Mouse (Mus musculus) hindbrain, embryonic 11.5 days (tissue): Measurements from ENCODE around the gene Tasp1. TPM values are rescaled to one million over a fixed set of nuclear protein-coding genes. Genes with fewer than 3 reads are reported as not detected.
"Not testable (repeated sequence)": the region's sequence is repeated elsewhere in the genome, so short reads cannot be mapped to it uniquely, and the experiment has no call there.

ENCODE experiments used
- ATAC-seq: fragments of 200-750 bp; cut with Nextera tagmentation; 2 replicates; pipeline ENCODE4 v1.8.0; 2017; ENCODE audit warnings: mild to moderate bottlenecking, moderate TSS enrichment, moderate library complexity; ENCODE audit not compliant: low FRiP score
- DNase-seq: peaks from one replicate; pipeline ENCODE4 v3.0.0-alpha.2; 2015; ENCODE audit warnings: low spot score
- H3K27ac ChIP-seq: fragments of 300-500 bp; sonication (generic); 2 replicates; pipeline ENCODE4 v1.5.1; 2014; ENCODE audit warnings: mild to moderate bottlenecking, low read depth, low read length
- H3K27me3 ChIP-seq: fragments of 300-500 bp; sonication (generic); 2 replicates; pipeline ENCODE4 v1.6.1; 2014; ENCODE audit warnings: mild to moderate bottlenecking, low read length, moderate library complexity, mixed read lengths; ENCODE audit not compliant: control insufficient read depth, insufficient read depth
- H3K36me3 ChIP-seq: fragments of 300-500 bp; sonication (generic); 2 replicates; pipeline ENCODE4 v1.6.1; 2014; ENCODE audit warnings: mild to moderate bottlenecking, low read length, moderate library complexity, mixed read lengths; ENCODE audit not compliant: control insufficient read depth, insufficient read depth
- H3K4me1 ChIP-seq: fragments of 300-500 bp; sonication (generic); replicated peaks from 2 replicates; pipeline ENCODE4 v1.6.1; 2014; ENCODE audit warnings: low read length, mixed read lengths; ENCODE audit not compliant: control insufficient read depth, insufficient read depth
- H3K4me2 ChIP-seq: fragments of 300-500 bp; sonication (generic); replicated peaks from 2 replicates; pipeline ENCODE4 v1.6.1; 2014; ENCODE audit warnings: mild to moderate bottlenecking, low read depth, low read length
- H3K4me3 ChIP-seq: fragments of 300-500 bp; sonication (generic); 2 replicates; pipeline ENCODE4 v1.5.1; 2014; ENCODE audit warnings: low read depth, low read length
- H3K9ac ChIP-seq: fragments of 300-500 bp; sonication (generic); 2 replicates; pipeline ENCODE4 v1.6.1; 2014; ENCODE audit warnings: low read depth, low read length
- H3K9me3 ChIP-seq: fragments of 300-500 bp; sonication (generic); 2 replicates; pipeline ENCODE4 v1.6.1; 2016; ENCODE audit warnings: low read length; ENCODE audit not compliant: control insufficient read depth
- WGBS: fragments of 180-500 bp; shearing (Covaris S2); extraction: QIAGEN DNeasy Blood & Tissue Kit; methylation state at CpG from one replicate; pipeline ENCODE4 v1.1.7; 2014; 5-methylcytosine and 5-hydroxymethylcytosine counted together
- polyA plus RNA-seq: library from polyadenylated mRNA; unstranded; fragments of >200 nt; fragmentation: Nextera tagmentation; extraction: Ambion mirVana; gene quantifications from 2 replicates; pipeline ENCODE4 v1.2.1, GENCODE M21; 2014

Tasp1 gene
- polyA plus RNA-seq, 1 experiment from 2014 or later, result 18.9 TPM

GRCm38 (mm10) chr2:140096034-140096433 is 29.4 kb upstream of the Tasp1 start:
- H3K4me1 ChIP-seq, result no peaks in the 10 kb centered on the region
- no peaks in the 10 kb centered on the region for H3K27me3 ChIP-seq
- no peak overlapping the region for H3K4me2 ChIP-seq
- no peaks in the 10 kb centered on the region for H3K36me3 ChIP-seq
- H3K9me3 ChIP-seq, result no peaks in the 10 kb centered on the region
- WGBS, result 86% methylated on average over 5 of the region's 5 CpGs
- H3K9ac ChIP-seq, result no peak overlapping the region
- DNase-seq (no peak), ATAC-seq (no peak)
- no peak overlapping the region for H3K27ac ChIP-seq
- H3K4me3 ChIP-seq, result no peak overlapping the region

- DNase-seq (no peak), ATAC-seq (no peak)
- H3K36me3 ChIP-seq, result no peaks in the 10 kb centered on the region
- H3K9me3 ChIP-seq, result no peaks in the 10 kb centered on the region
- H3K9ac ChIP-seq, result no peak overlapping the region
- no peaks in the 10 kb centered on the region for H3K27me3 ChIP-seq
- H3K4me2 ChIP-seq, result no peak overlapping the region
- WGBS, result 92% methylated on average over 5 of the region's 5 CpGs
- no peak overlapping the region for H3K27ac ChIP-seq
- no peak overlapping the region for H3K4me3 ChIP-seq
- no peaks in the 10 kb centered on the region for H3K4me1 ChIP-seq
Measured at GRCm38 (mm10) chr2:140093433-140093832, 26.8 kb upstream of the Tasp1 start.

GRCm38 (mm10) chr2:140084245-140084644 is 17.6 kb upstream of the Tasp1 start:
- Histone ChIP-seq H3K4me3 (no peak overlapping the region), H3K9ac (no peak overlapping the region), H3K4me1 (no peaks in the 10 kb centered on the region), H3K4me2 (no peak overlapping the region), H3K27me3 (no peaks in the 10 kb centered on the region), H3K36me3 (no peaks in the 10 kb centered on the region), H3K27ac (no peak overlapping the region), H3K9me3 (no peaks in the 10 kb centered on the region)
- ATAC-seq (no peak), DNase-seq (no peak)
- WGBS, result 93% methylated on average over 7 of the region's 7 CpGs

GRCm38 (mm10) chr2:140080747-140081577 is 14.4 kb upstream of the Tasp1 start:
- H3K27me3 ChIP-seq, result no peaks in the 10 kb centered on the region
- no peak overlapping the region for H3K27ac ChIP-seq
- WGBS, result 89% methylated on average over 11 of the region's 11 CpGs
- ATAC-seq (no peak), DNase-seq (no peak)
- no peaks in the 10 kb centered on the region for H3K9me3 ChIP-seq
- no peaks in the 10 kb centered on the region for H3K4me1 ChIP-seq
- no peak overlapping the region for H3K4me3 ChIP-seq
- H3K4me2 ChIP-seq, result no peak overlapping the region
- H3K36me3 ChIP-seq, result no peaks in the 10 kb centered on the region
- H3K9ac ChIP-seq, result no peak overlapping the region

GRCm38 (mm10) chr2:140079284-140079683 is 12.7 kb upstream of the Tasp1 start:
- not testable (repeated sequence) for H3K27ac ChIP-seq, H3K9ac ChIP-seq, H3K36me3 ChIP-seq, H3K4me2 ChIP-seq, H3K27me3 ChIP-seq, ATAC-seq, DNase-seq, H3K4me1 ChIP-seq, H3K4me3 ChIP-seq, H3K9me3 ChIP-seq

GRCm38 (mm10) chr2:140078600-140079280 is 12.1 kb upstream of the Tasp1 start:
- no peak for ATAC-seq
- H3K27ac ChIP-seq, result no peak overlapping the region
- 55% methylated on average over 6 of the region's 6 CpGs for WGBS

GRCm38 (mm10) chr2:140077476-140077875 is 10.9 kb upstream of the Tasp1 start:
- 26% methylated on average over 1 of the region's 1 CpGs for WGBS
- no peak for DNase-seq
- no peaks in the 10 kb centered on the region for H3K9me3 ChIP-seq

More at GRCm38 (mm10) chr2:140078600-140079280, 12.1 kb upstream of the Tasp1 start:
- Histone ChIP-seq H3K4me1 (no peaks in the 10 kb centered on the region), H3K9ac (no peak overlapping the region), H3K4me2 (no peak overlapping the region), H3K27me3 (no peaks in the 10 kb centered on the region), H3K4me3 (no peak overlapping the region), H3K9me3 (no peaks in the 10 kb centered on the region), H3K36me3 (no peaks in the 10 kb centered on the region)
- no peak for DNase-seq

GRCm38 (mm10) chr2:140075150-140075549 is 8.5 kb upstream of the Tasp1 start:
- no peaks in the 10 kb centered on the region for H3K36me3 ChIP-seq
- H3K9ac ChIP-seq, result no peak overlapping the region
- ATAC-seq, result no peak
- H3K9me3 ChIP-seq, result no peaks in the 10 kb centered on the region
- 76% methylated on average over 3 of the region's 3 CpGs for WGBS
- no peaks in the 10 kb centered on the region for H3K4me1 ChIP-seq
- H3K27me3 ChIP-seq, result no peaks in the 10 kb centered on the region
- no peak for DNase-seq
- no peak overlapping the region for H3K27ac ChIP-seq
- no peak overlapping the region for H3K4me2 ChIP-seq
- no peak overlapping the region for H3K4me3 ChIP-seq

More at GRCm38 (mm10) chr2:140077476-140077875, 10.9 kb upstream of the Tasp1 start:
- no peak overlapping the region for H3K9ac ChIP-seq
- no peaks in the 10 kb centered on the region for H3K4me1 ChIP-seq
- no peaks in the 10 kb centered on the region for H3K36me3 ChIP-seq
- no peak overlapping the region for H3K27ac ChIP-seq
- no peaks in the 10 kb centered on the region for H3K27me3 ChIP-seq
- no peak for ATAC-seq
- H3K4me3 ChIP-seq, result no peak overlapping the region
- H3K4me2 ChIP-seq, result no peak overlapping the region

GRCm38 (mm10) chr2:140067516-140067915 is 911 bp upstream of the Tasp1 start:
- ATAC-seq (no peak), DNase-seq (no peak)
- Histone ChIP-seq H3K36me3 (no peaks in the 10 kb centered on the region), H3K4me3 (no peak overlapping the region), H3K9me3 (no peaks in the 10 kb centered on the region), H3K27ac (no peak overlapping the region), H3K9ac (no peak overlapping the region), H3K27me3 (no peaks in the 10 kb centered on the region), H3K4me2 (no peak overlapping the region), H3K4me1 (no peaks in the 10 kb centered on the region)
- 60% methylated on average over 4 of the region's 4 CpGs for WGBS
